Mouse (Mus musculus): ENCODE measurements around the gene Zbtb34. TPM values are rescaled to one million over a fixed set of nuclear protein-coding genes. Genes with fewer than 3 reads are reported as not detected.

Zbtb34 gene
- polyA plus RNA-seq, 1 experiment from 2014 or later, result 11.2 TPM

- Histone ChIP-seq H3K9me3 (ENCODE audit: control insufficient read depth, low read length) (no peaks in the 10 kb centered on the region), H3K4me1 (replicated peaks; ENCODE audit: control insufficient read depth, insufficient read depth, low read length) (peaks cover 13% of the 10 kb centered on the region; the same call in 1 of the 2 replicates), H3K4me2 (replicated peaks) (peak overlapping the region; percentile 60; the same call in 1 of the 2 replicates), H3K27me3 (ENCODE audit: control insufficient read depth, insufficient read depth, low read length) (no peaks in the 10 kb centered on the region), H3K4me3 (replicated peaks; ENCODE audit: low read length) (no peak overlapping the region), H3K36me3 (replicated peaks; ENCODE audit: control insufficient read depth, insufficient read depth) (peaks cover 17% of the 10 kb centered on the region), H3K9ac (no peak overlapping the region), H3K27ac (no peak overlapping the region)
- no peak for DNase-seq (ENCODE audit: low spot score)
- no peak for ATAC-seq (ENCODE audit: low FRiP score)
- 67% methylated on average over 3 of the region's 3 CpGs for WGBS
These were observed 61.7 kb downstream of the Zbtb34 start for GRCm38 (mm10) chr2:33369453-33369852.

GRCm38 (mm10) chr2:33368486-33368885 is 62.6 kb downstream of the Zbtb34 start:
- H3K27me3 ChIP-seq (ENCODE audit: control insufficient read depth, insufficient read depth, low read length), result no peaks in the 10 kb centered on the region
- H3K27ac ChIP-seq, result no peak overlapping the region
- DNase-seq (ENCODE audit: low spot score) (no peak), ATAC-seq (ENCODE audit: low FRiP score) (no peak)
- no peak overlapping the region for H3K9ac ChIP-seq
- peaks cover 17% of the 10 kb centered on the region for H3K36me3 ChIP-seq (replicated peaks; ENCODE audit: control insufficient read depth, insufficient read depth)
- peaks cover 13% of the 10 kb centered on the region; the same call in 1 of the 2 replicates for H3K4me1 ChIP-seq (replicated peaks; ENCODE audit: control insufficient read depth, insufficient read depth, low read length)
- H3K4me2 ChIP-seq (replicated peaks), result no peak overlapping the region
- H3K9me3 ChIP-seq (ENCODE audit: control insufficient read depth, low read length), result no peaks in the 10 kb centered on the region
- H3K4me3 ChIP-seq (replicated peaks; ENCODE audit: low read length), result no peak overlapping the region
- 79% methylated on average over 1 of the region's 1 CpGs for WGBS

DNA sequence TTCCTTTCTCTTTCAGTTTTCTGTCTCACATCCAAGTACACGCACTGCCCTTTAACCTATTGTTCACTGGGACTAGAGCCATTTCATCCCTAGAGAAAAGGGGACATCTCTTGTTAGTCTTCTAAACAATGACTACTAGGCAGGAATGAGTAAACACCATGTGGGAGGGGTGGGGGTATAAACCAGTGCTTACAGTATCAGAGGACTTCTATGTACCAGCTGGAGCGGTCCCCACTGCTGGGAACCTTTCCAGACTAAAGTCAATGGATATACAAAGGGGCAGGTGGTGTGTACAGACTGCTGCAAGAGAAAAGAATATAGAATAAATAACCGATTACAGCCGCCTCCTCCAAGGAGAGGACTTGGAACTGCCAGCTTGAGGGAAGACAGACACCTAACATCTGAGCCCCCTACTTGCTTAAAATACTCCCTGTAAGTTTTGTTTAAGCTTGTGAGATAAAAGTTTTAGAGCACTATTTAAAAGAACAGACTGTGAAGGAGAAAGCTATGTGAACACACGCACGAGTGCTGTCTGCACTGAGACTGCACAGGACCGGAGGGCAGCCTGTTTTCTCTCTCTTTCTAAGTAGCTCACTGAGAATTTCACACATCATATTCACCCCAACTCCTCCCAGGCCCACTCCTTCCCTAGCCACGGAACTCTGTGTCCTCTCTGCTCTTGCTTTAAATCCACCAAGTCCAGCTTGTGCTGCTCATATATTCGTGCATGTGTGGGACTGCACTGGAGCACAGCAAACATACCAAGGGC is 65.2 kb downstream of the Zbtb34 start:
- H3K27me3 ChIP-seq (ENCODE audit: control insufficient read depth, insufficient read depth, low read length), result no peaks in the 10 kb centered on the region
- peak overlapping the region; percentile 45; the same call in 1 of the 2 replicates for H3K27ac ChIP-seq
- no peak overlapping the region for H3K9ac ChIP-seq
- H3K4me1 ChIP-seq (replicated peaks; ENCODE audit: control insufficient read depth, insufficient read depth, low read length), result peaks cover 20% of the 10 kb centered on the region
- H3K4me2 ChIP-seq (replicated peaks), result no peak overlapping the region
- H3K4me3 ChIP-seq (replicated peaks; ENCODE audit: low read length), result no peak overlapping the region
- 57% methylated on average over 9 of the region's 9 CpGs for WGBS
- ATAC-seq (ENCODE audit: low FRiP score) (peak; percentile 71; the same call in 1 of the 2 replicates), DNase-seq (ENCODE audit: low spot score) (peak; percentile 40)
- no peaks in the 10 kb centered on the region for H3K9me3 ChIP-seq (ENCODE audit: control insufficient read depth, low read length)
- H3K36me3 ChIP-seq (replicated peaks; ENCODE audit: control insufficient read depth, insufficient read depth), result peaks cover 17% of the 10 kb centered on the region

DNA sequence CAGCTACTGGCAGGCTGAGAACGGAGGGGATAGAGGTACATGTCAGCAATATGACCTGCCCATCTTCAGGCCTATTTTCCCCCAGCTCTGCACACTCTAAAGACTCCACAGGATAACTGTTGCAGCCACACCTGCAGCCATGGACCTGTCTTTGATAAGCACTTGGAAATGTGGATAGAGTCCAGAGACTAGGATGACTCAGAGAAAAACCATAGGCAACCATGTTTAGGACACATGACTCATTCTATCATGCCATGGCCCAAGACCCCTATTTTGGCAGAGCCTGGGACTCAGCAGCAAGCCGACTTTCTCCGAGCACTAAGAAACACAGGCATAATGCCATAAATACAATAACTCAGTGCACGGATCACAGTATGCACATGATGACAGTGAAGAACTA is 66.5 kb downstream of the Zbtb34 start:
- 88% methylated on average over 4 of the region's 4 CpGs for WGBS
- no peaks in the 10 kb centered on the region for H3K27me3 ChIP-seq (ENCODE audit: control insufficient read depth, insufficient read depth, low read length)
- no peak overlapping the region for H3K4me2 ChIP-seq (replicated peaks)
- DNase-seq (ENCODE audit: low spot score) (no peak), ATAC-seq (ENCODE audit: low FRiP score) (no peak)
- no peak overlapping the region for H3K27ac ChIP-seq
- H3K4me1 ChIP-seq (replicated peaks; ENCODE audit: control insufficient read depth, insufficient read depth, low read length), result peaks cover 17% of the 10 kb centered on the region
- no peak overlapping the region for H3K4me3 ChIP-seq (replicated peaks; ENCODE audit: low read length)
- H3K9ac ChIP-seq, result no peak overlapping the region
- no peaks in the 10 kb centered on the region for H3K9me3 ChIP-seq (ENCODE audit: control insufficient read depth, low read length)
- peaks cover 17% of the 10 kb centered on the region for H3K36me3 ChIP-seq (replicated peaks; ENCODE audit: control insufficient read depth, insufficient read depth)

- Histone ChIP-seq H3K36me3 (replicated peaks; ENCODE audit: control insufficient read depth, insufficient read depth) (peaks cover 17% of the 10 kb centered on the region), H3K9me3 (ENCODE audit: control insufficient read depth, low read length) (no peaks in the 10 kb centered on the region), H3K27me3 (ENCODE audit: control insufficient read depth, insufficient read depth, low read length) (no peaks in the 10 kb centered on the region), H3K27ac (no peak overlapping the region), H3K4me3 (replicated peaks; ENCODE audit: low read length) (no peak overlapping the region), H3K4me2 (replicated peaks) (no peak overlapping the region), H3K9ac (no peak overlapping the region), H3K4me1 (replicated peaks; ENCODE audit: control insufficient read depth, insufficient read depth, low read length) (peaks cover 10% of the 10 kb centered on the region)
- WGBS, result 90% methylated on average over 4 of the region's 4 CpGs
- DNase-seq (ENCODE audit: low spot score) (no peak), ATAC-seq (ENCODE audit: low FRiP score) (no peak)
These were observed 67.2 kb downstream of the Zbtb34 start for GRCm38 (mm10) chr2:33363890-33364289.

- WGBS, result 69% methylated on average over 9 of the region's 9 CpGs
- no peak overlapping the region for H3K9ac ChIP-seq
- H3K27ac ChIP-seq, result no peak overlapping the region
- no peaks in the 10 kb centered on the region for H3K9me3 ChIP-seq (ENCODE audit: control insufficient read depth, low read length)
- DNase-seq (ENCODE audit: low spot score) (no peak), ATAC-seq (ENCODE audit: low FRiP score) (no peak)
- no peak overlapping the region for H3K4me3 ChIP-seq (replicated peaks; ENCODE audit: low read length)
- no peaks in the 10 kb centered on the region for H3K36me3 ChIP-seq (replicated peaks; ENCODE audit: control insufficient read depth, insufficient read depth)
- H3K27me3 ChIP-seq (ENCODE audit: control insufficient read depth, insufficient read depth, low read length), result no peaks in the 10 kb centered on the region
- H3K4me2 ChIP-seq (replicated peaks), result no peak overlapping the region
- H3K4me1 ChIP-seq (replicated peaks; ENCODE audit: control insufficient read depth, insufficient read depth, low read length), result peaks cover 10% of the 10 kb centered on the region
These were observed 69.9 kb downstream of the Zbtb34 start for GRCm38 (mm10) chr2:33361139-33361716.

DNA sequence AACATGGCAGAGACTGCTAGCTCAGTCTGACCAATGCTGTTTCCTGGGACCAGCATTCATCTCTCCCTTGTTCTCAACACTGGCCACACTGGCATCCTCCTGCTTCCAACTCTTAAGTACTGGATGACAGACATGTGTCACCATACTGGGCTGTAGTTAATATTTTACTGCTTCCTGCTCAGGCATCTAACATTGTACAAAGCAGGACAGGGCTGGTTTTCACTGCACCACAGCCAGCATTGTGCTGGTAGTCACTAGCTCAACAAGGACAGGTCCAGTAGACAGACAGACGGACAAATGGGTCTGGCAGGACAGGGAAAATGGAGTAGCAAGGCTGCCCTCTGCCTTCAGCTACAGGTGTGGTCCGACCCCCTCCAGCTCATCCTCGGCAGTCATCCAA is 70.6 kb downstream of the Zbtb34 start:
- Histone ChIP-seq H3K27me3 (ENCODE audit: control insufficient read depth, insufficient read depth, low read length) (no peaks in the 10 kb centered on the region), H3K4me2 (replicated peaks) (no peak overlapping the region), H3K9me3 (ENCODE audit: control insufficient read depth, low read length) (no peaks in the 10 kb centered on the region), H3K4me3 (replicated peaks; ENCODE audit: low read length) (no peak overlapping the region), H3K27ac (no peak overlapping the region), H3K4me1 (replicated peaks; ENCODE audit: control insufficient read depth, insufficient read depth, low read length) (peaks cover 13% of the 10 kb centered on the region), H3K9ac (no peak overlapping the region), H3K36me3 (replicated peaks; ENCODE audit: control insufficient read depth, insufficient read depth) (no peaks in the 10 kb centered on the region)
- 78% methylated on average over 3 of the region's 3 CpGs for WGBS
- ATAC-seq (ENCODE audit: low FRiP score), result no peak
- no peak for DNase-seq (ENCODE audit: low spot score)

DNA sequence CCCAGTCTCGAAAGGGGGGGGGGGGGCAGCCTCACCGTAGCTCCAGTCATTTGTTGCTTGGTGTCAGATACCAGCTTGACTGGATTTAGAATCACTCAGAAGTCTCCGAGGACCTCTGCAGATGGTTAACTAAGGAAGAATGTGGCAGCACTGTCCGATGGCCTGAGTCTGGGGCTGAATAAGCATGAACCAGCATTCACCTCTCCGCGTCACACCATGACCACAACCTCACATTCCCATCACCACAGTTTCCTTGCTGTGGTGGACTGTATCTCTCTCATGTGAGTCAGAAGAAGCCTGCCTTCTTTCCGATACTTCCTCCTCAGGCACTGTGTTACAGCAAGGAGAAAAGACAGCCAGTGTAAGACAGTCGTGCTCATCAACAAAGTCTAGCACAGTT is 71.9 kb downstream of the Zbtb34 start:
- ATAC-seq (ENCODE audit: low FRiP score), result no peak
- Histone ChIP-seq H3K9me3 (ENCODE audit: control insufficient read depth, low read length) (no peaks in the 10 kb centered on the region), H3K9ac (no peak overlapping the region), H3K27ac (no peak overlapping the region), H3K4me1 (replicated peaks; ENCODE audit: control insufficient read depth, insufficient read depth, low read length) (peaks cover 17% of the 10 kb centered on the region), H3K4me3 (replicated peaks; ENCODE audit: low read length) (no peak overlapping the region), H3K27me3 (ENCODE audit: control insufficient read depth, insufficient read depth, low read length) (no peaks in the 10 kb centered on the region), H3K4me2 (replicated peaks) (no peak overlapping the region), H3K36me3 (replicated peaks; ENCODE audit: control insufficient read depth, insufficient read depth) (no peaks in the 10 kb centered on the region)
- WGBS, result 91% methylated on average over 8 of the region's 8 CpGs
- DNase-seq (ENCODE audit: low spot score), result no peak

DNA sequence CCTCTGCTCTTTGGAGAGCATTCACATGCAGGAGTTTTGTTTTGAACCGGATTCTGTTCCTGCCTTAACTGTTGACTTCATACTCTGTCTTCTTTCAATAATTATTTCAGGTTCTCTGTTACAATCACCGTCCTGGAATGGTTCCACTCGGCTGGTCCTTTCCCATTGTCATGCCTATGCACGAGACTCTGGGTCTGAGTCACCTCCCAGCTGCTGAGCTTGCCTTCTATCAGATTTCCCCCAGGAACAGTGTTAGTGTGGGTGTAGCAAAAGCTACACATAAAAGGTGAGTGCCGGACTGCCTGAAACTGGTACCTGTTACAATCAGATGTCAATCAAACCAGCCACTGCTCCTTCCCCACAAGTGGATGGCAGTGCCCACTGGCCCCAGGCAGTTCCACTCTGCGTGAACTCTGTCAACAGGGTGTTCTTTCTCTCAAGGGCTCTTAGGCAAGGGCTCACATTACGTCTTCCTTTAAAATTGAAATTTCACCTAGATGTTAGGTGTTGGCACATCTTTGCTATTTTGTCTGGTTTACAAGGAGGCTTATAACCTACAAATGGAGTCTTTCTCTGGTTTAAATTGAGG is 73.8 kb downstream of the Zbtb34 start:
- H3K36me3 ChIP-seq (replicated peaks; ENCODE audit: control insufficient read depth, insufficient read depth), result no peaks in the 10 kb centered on the region
- no peak overlapping the region for H3K4me2 ChIP-seq (replicated peaks)
- WGBS, result 81% methylated on average over 7 of the region's 7 CpGs
- no peaks in the 10 kb centered on the region for H3K9me3 ChIP-seq (ENCODE audit: control insufficient read depth, low read length)
- no peak overlapping the region for H3K27ac ChIP-seq
- H3K9ac ChIP-seq, result no peak overlapping the region
- ATAC-seq (ENCODE audit: low FRiP score), result no peak
- DNase-seq (ENCODE audit: low spot score), result no peak
- H3K4me3 ChIP-seq (replicated peaks; ENCODE audit: low read length), result no peak overlapping the region
- H3K4me1 ChIP-seq (replicated peaks; ENCODE audit: control insufficient read depth, insufficient read depth, low read length), result peaks cover 17% of the 10 kb centered on the region
- no peaks in the 10 kb centered on the region for H3K27me3 ChIP-seq (ENCODE audit: control insufficient read depth, insufficient read depth, low read length)
